Mouse (Mus musculus): ENCODE results near the gene Psmb1.
"Not testable (repeated sequence)": the region's sequence is repeated elsewhere in the genome, so short reads cannot be mapped to it uniquely, and the experiment has no call there.

The Psmb1 gene

GRCm38 (mm10) chr17:15459761-15460160, 39.8 kb downstream of the Psmb1 start:
- no peak for DNase-seq

- no peak for DNase-seq
These were observed 43.0 kb downstream of the Psmb1 start for GRCm38 (mm10) chr17:15456595-15456994.

GRCm38 (mm10) chr17:15455203-15455602, 44.3 kb downstream of the Psmb1 start:
- DNase-seq = no peak

- DNase-seq = no peak
These were observed 49.9 kb downstream of the Psmb1 start for GRCm38 (mm10) chr17:15449606-15450005.

GRCm38 (mm10) chr17:15449144-15449543, 50.4 kb downstream of the Psmb1 start:
- DNase-seq = not testable (repeated sequence)

GRCm38 (mm10) chr17:15447831-15448230, 51.7 kb downstream of the Psmb1 start:
- no peak for DNase-seq

- no peak for DNase-seq
These were observed 54.1 kb downstream of the Psmb1 start for GRCm38 (mm10) chr17:15445421-15445820.

- DNase-seq = no peak
These were observed 59.0 kb downstream of the Psmb1 start for GRCm38 (mm10) chr17:15440463-15441121.

- no peak for DNase-seq
These were observed 59.5 kb downstream of the Psmb1 start for GRCm38 (mm10) chr17:15440067-15440462.

GRCm38 (mm10) chr17:15434748-15435147, 64.8 kb downstream of the Psmb1 start:
- no peak for DNase-seq

GRCm38 (mm10) chr17:15432036-15432435, 67.5 kb downstream of the Psmb1 start:
- DNase-seq = no peak

- DNase-seq = no peak
These were observed 68.0 kb downstream of the Psmb1 start for GRCm38 (mm10) chr17:15431551-15431950.

GRCm38 (mm10) chr17:15431021-15431514, 68.5 kb downstream of the Psmb1 start:
- peak; percentile 45 to 49 for DNase-seq

GRCm38 (mm10) chr17:15429937-15430336, 69.6 kb downstream of the Psmb1 start:
- peak in 1 of 2 experiments; percentile 29 for DNase-seq

- no peak for DNase-seq
These were observed 70.1 kb downstream of the Psmb1 start for GRCm38 (mm10) chr17:15429451-15429850.

- no peak for DNase-seq
These were observed 73.6 kb downstream of the Psmb1 start for GRCm38 (mm10) chr17:15425931-15426330.

Measured in cerebellum, adult 18-20 months (tissue).